Mouse (Mus musculus) MEL (cell line): ENCODE data around the gene Dennd2a. TPM values are rescaled to one million over a fixed set of nuclear protein-coding genes. Genes with fewer than 3 reads are reported as not detected.
A peak's percentile ranks its signal among the peaks of the same experiment; 100 is the strongest.

Experiments
- DNase-seq: peaks from one replicate; pipeline ENCODE4 v3.0.0; 2011; ENCODE audit warnings: low read depth, low spot score
- H3K27ac ChIP-seq: 2 replicates; pipeline ENCODE4 v1.5.1; 2012; ENCODE audit warnings: low read depth, mild to moderate bottlenecking, control low read depth, low read length, moderate library complexity; ENCODE audit not compliant: control insufficient read depth
- H3K27me3 ChIP-seq, 2 experiments: fragments of 150-350 bp in 1 of 2; sonication (generic) in 1 of 2; 2 replicates each; pipeline ENCODE4 v1.6.1; 2012; ENCODE audit warnings: low read length in 2 of 2, mild to moderate bottlenecking in 2 of 2, improper control_type of control experiment in 1 of 2, moderate library complexity in 1 of 2; ENCODE audit not compliant: insufficient read depth in 2 of 2, control insufficient read depth in 1 of 2
- H3K36me3 ChIP-seq, 2 experiments: 2 replicates each; pipeline ENCODE4 v1.6.1; 2012 to 2014; ENCODE audit warnings: low read length in 2 of 2, improper control_type of control experiment in 1 of 2, inconsistent platforms in 1 of 2, mild to moderate bottlenecking in 1 of 2; ENCODE audit not compliant: insufficient read depth in 2 of 2, control insufficient read depth in 1 of 2
- H3K4me1 ChIP-seq, 2 experiments: fragments of 150-350 bp in 1 of 2; sonication (generic) in 1 of 2; 2 replicates each; pipeline ENCODE4 v1.6.1; 2012; ENCODE audit warnings: low read length in 2 of 2, improper control_type of control experiment in 1 of 2, mild to moderate bottlenecking in 1 of 2; ENCODE audit not compliant: insufficient read depth in 2 of 2, control insufficient read depth in 1 of 2
- H3K4me3 ChIP-seq, 2 experiments: fragments of 150-350 bp in 1 of 2; sonication (generic) in 1 of 2; 2 replicates each; pipeline ENCODE4 v1.5.1; 2012; ENCODE audit warnings: low read depth in 2 of 2, low read length in 2 of 2, mild to moderate bottlenecking in 2 of 2, moderate library complexity in 2 of 2, control low read depth in 1 of 2, improper control_type of control experiment in 1 of 2; ENCODE audit not compliant: control insufficient read depth in 1 of 2, insufficient read depth in 1 of 2
- H3K79me2 ChIP-seq: 2 replicates; pipeline ENCODE4 v1.6.1; 2012; ENCODE audit warnings: mild to moderate bottlenecking, low read length, moderate library complexity; ENCODE audit not compliant: control insufficient read depth, poor library complexity, insufficient read depth
- H3K9ac ChIP-seq: 2 replicates; pipeline ENCODE4 v1.6.1; 2012; ENCODE audit warnings: low read depth, mild to moderate bottlenecking, control low read depth, low read length, moderate library complexity; ENCODE audit not compliant: control insufficient read depth, poor library complexity, severe bottlenecking
- H3K9me3 ChIP-seq: fragments of 150-350 bp; sonication (generic); replicated peaks from 2 replicates; pipeline ENCODE4 v1.6.1; 2012; ENCODE audit warnings: mild to moderate bottlenecking, low read length, improper control_type of control experiment, moderate library complexity; ENCODE audit not compliant: insufficient read depth
- CHD1 ChIP-seq: IDR thresholded peaks from 2 replicates; pipeline ENCODE4 v1.6.1; 2012; ENCODE audit warnings: low read depth, mild to moderate bottlenecking, inconsistent platforms, low read length, improper control_type of control experiment
- CHD2 ChIP-seq: IDR thresholded peaks from 2 replicates; pipeline ENCODE4 v1.6.1; 2011; ENCODE audit warnings: low read length, improper control_type of control experiment
- CTCF ChIP-seq, 3 experiments: IDR thresholded peaks in 2 of 3; conservative IDR thresholded peaks in 1 of 3; 2 replicates each; pipeline ENCODE4 v1.5.1; 2011 to 2012; ENCODE audit warnings: low read length in 3 of 3, low read depth in 2 of 3, mild to moderate bottlenecking in 2 of 3, improper control_type of control experiment in 1 of 3, inconsistent platforms in 1 of 3, mixed read lengths in 1 of 3, moderate library complexity in 1 of 3; ENCODE audit not compliant: control insufficient read depth in 1 of 3, insufficient read depth in 1 of 3, poor library complexity in 1 of 3, severe bottlenecking in 1 of 3
- E2F4 ChIP-seq: IDR thresholded peaks from 2 replicates; pipeline ENCODE4 v1.6.1; 2011; ENCODE audit warnings: low read depth, low read length, improper control_type of control experiment, borderline replicate concordance
- ELF1 ChIP-seq: IDR thresholded peaks from 2 replicates; pipeline ENCODE4 v1.6.1; 2014; ENCODE audit warnings: low read depth, mild to moderate bottlenecking, inconsistent platforms, low read length, improper control_type of control experiment, moderate library complexity
- GATA1 ChIP-seq: IDR thresholded peaks from 2 replicates; pipeline ENCODE4 v1.6.1; 2011; ENCODE audit warnings: low read depth, low read length, improper control_type of control experiment
- JUND ChIP-seq: IDR thresholded peaks from 2 replicates; pipeline ENCODE4 v1.6.1; 2011; ENCODE audit warnings: low read depth, mild to moderate bottlenecking, improper control_type of control experiment, low read length
- MAFK ChIP-seq: IDR thresholded peaks from 2 replicates; pipeline ENCODE4 v1.6.1; 2011; ENCODE audit warnings: low read depth, mild to moderate bottlenecking, low read length, improper control_type of control experiment, borderline replicate concordance
- MAX ChIP-seq: IDR thresholded peaks from 2 replicates; pipeline ENCODE4 v1.6.1; 2011; ENCODE audit warnings: low read length, improper control_type of control experiment
- MAZ ChIP-seq: IDR thresholded peaks from 2 replicates; pipeline ENCODE4 v1.6.1; 2012; ENCODE audit warnings: low read depth, mild to moderate bottlenecking, inconsistent platforms, low read length, improper control_type of control experiment
- MEF2A ChIP-seq: IDR thresholded peaks from 2 replicates; pipeline ENCODE4 v1.6.1; 2014; ENCODE audit warnings: low read depth, mild to moderate bottlenecking, inconsistent platforms, low read length, improper control_type of control experiment; ENCODE audit not compliant: poor library complexity, insufficient replicate concordance, severe bottlenecking; ENCODE audit errors: extremely low read depth
- MXI1 ChIP-seq: IDR thresholded peaks from 2 replicates; pipeline ENCODE4 v1.6.1; 2011; ENCODE audit warnings: mild to moderate bottlenecking, low read depth, low read length, improper control_type of control experiment
- MYC ChIP-seq: IDR thresholded peaks from 2 replicates; pipeline ENCODE4 v1.6.1; 2011; ENCODE audit warnings: low read depth, mild to moderate bottlenecking, low read length, improper control_type of control experiment, moderate library complexity
- NRF1 ChIP-seq: IDR thresholded peaks from 2 replicates; pipeline ENCODE4 v1.6.1; 2014; ENCODE audit warnings: low read depth, mild to moderate bottlenecking, inconsistent platforms, low read length, improper control_type of control experiment, moderate library complexity; ENCODE audit not compliant: poor library complexity, insufficient read depth, severe bottlenecking
- POLR2A ChIP-seq, 2 experiments: IDR thresholded peaks; 2 replicates each; pipeline ENCODE4 v1.6.1; 2011 to 2012; ENCODE audit warnings: low read length in 2 of 2, mild to moderate bottlenecking in 2 of 2, control low read depth in 1 of 2, improper control_type of control experiment in 1 of 2, low read depth in 1 of 2, moderate library complexity in 1 of 2; ENCODE audit not compliant: control insufficient read depth in 1 of 2, insufficient read depth in 1 of 2, poor library complexity in 1 of 2
- POLR2AphosphoS2 ChIP-seq: IDR thresholded peaks from 2 replicates; pipeline ENCODE4 v1.6.1; 2011; ENCODE audit warnings: low read length, improper control_type of control experiment
- RAD21 ChIP-seq: IDR thresholded peaks from 2 replicates; pipeline ENCODE4 v1.6.1; 2011; ENCODE audit warnings: mild to moderate bottlenecking, low read depth, low read length, improper control_type of control experiment
- RCOR1 ChIP-seq: IDR thresholded peaks from 2 replicates; pipeline ENCODE4 v1.6.1; 2012; ENCODE audit warnings: low read depth, mild to moderate bottlenecking, inconsistent platforms, low read length, improper control_type of control experiment
- SIN3A ChIP-seq: IDR thresholded peaks from 2 replicates; pipeline ENCODE4 v1.6.1; 2012; ENCODE audit warnings: low read length, improper control_type of control experiment, inconsistent platforms
- SMC3 ChIP-seq: IDR thresholded peaks from 2 replicates; pipeline ENCODE4 v1.6.1; 2011; ENCODE audit warnings: low read depth, low read length, improper control_type of control experiment
- TCF12 ChIP-seq: IDR thresholded peaks from 2 replicates; pipeline ENCODE4 v1.6.1; 2014; ENCODE audit warnings: low read depth, mild to moderate bottlenecking, inconsistent platforms, low read length, improper control_type of control experiment, moderate library complexity
- UBTF ChIP-seq: IDR thresholded peaks from 2 replicates; pipeline ENCODE4 v1.6.1; 2012; ENCODE audit warnings: low read depth, mild to moderate bottlenecking, inconsistent platforms, low read length, improper control_type of control experiment, moderate library complexity, borderline replicate concordance; ENCODE audit not compliant: insufficient read depth
- USF1 ChIP-seq: IDR thresholded peaks from 2 replicates; pipeline ENCODE4 v1.6.1; 2014; ENCODE audit warnings: low read depth, mild to moderate bottlenecking, inconsistent platforms, low read length, improper control_type of control experiment, moderate library complexity
- ZC3H11A ChIP-seq: IDR thresholded peaks from 2 replicates; pipeline ENCODE4 v1.6.1; 2012; ENCODE audit warnings: low read depth, mild to moderate bottlenecking, inconsistent platforms, low read length, improper control_type of control experiment
- ZKSCAN1 ChIP-seq: IDR thresholded peaks from 2 replicates; pipeline ENCODE4 v1.6.1; 2012; ENCODE audit warnings: low read depth, mild to moderate bottlenecking, inconsistent platforms, low read length, improper control_type of control experiment, moderate library complexity
- ZMIZ1 ChIP-seq: IDR thresholded peaks from 2 replicates; pipeline ENCODE4 v1.6.1; 2012; ENCODE audit warnings: low read depth, mild to moderate bottlenecking, inconsistent platforms, low read length, improper control_type of control experiment, moderate library complexity
- ZNF384 ChIP-seq: IDR thresholded peaks from 2 replicates; pipeline ENCODE4 v1.6.1; 2012; ENCODE audit warnings: low read depth, mild to moderate bottlenecking, inconsistent platforms, low read length, improper control_type of control experiment
- polyA plus RNA-seq, 2 experiments: library from polyadenylated mRNA; stranded (reverse) in 1 of 2; unstranded in 1 of 2; fragments of >175 nt in 1 of 2; fragments of >200 nt in 1 of 2; gene quantifications; 2 replicates each; pipeline versions ENCODE4 v1.2.1 to v1.2.4; 2012; ENCODE audit warnings: low replicate concordance in 2 of 2, low read depth in 1 of 2; ENCODE audit not compliant: insufficient read length in 2 of 2, insufficient read depth in 1 of 2, missing spikeins in 1 of 2
- total RNA-seq: library from RNA; depleted of rRNA; stranded (reverse); fragments of 300-350 nt; gene quantifications from 2 replicates; pipeline ENCODE4 v1.2.3, GENCODE M21; 2012

The Dennd2a gene
- total and polyA plus RNA-seq, 3 experiments: 0.15 TPM; not detected in 2

- Histone ChIP-seq H3K79me2 (no peaks in the 10 kb centered on the region), H3K27ac (no peak overlapping the region), H3K4me3 (no peak overlapping the region), H3K27me3 (no peaks in the 10 kb centered on the region), H3K9me3 (no peaks in the 10 kb centered on the region), H3K9ac (no peak overlapping the region), H3K4me1 (peaks cover 0 to 6% of the 10 kb centered on the region in 2 experiments; a peak in 2 of 4 replicates), H3K36me3 (peaks cover 0 to 3% of the 10 kb centered on the region in 2 experiments; a peak in 1 of 4 replicates)
- DNase-seq: no peak
- TF ChIP-seq ZKSCAN1 (no peak), MAZ (no peak), CHD1 (no peak), MXI1 (no peak), RCOR1 (no peak), ZNF384 (no peak), UBTF (no peak), MYC (no peak), JUND (no peak), ZMIZ1 (no peak), E2F4 (no peak), MAX (no peak), ZC3H11A (no peak), MAFK (no peak), MEF2A (no peak), SIN3A (no peak), USF1 (no peak), SMC3 (peak; percentile 24; the same call in 1 of the 2 replicates), TCF12 (no peak), CHD2 (no peak), NRF1 (no peak), POLR2AphosphoS2 (no peak), RAD21 (peak; percentile 5), POLR2A (IDR thresholded peaks at IDR 0.05; ENCODE audit: control insufficient read depth in 1 of 2, insufficient read depth in 1 of 2, low read depth in 1 of 2, low read length in 2 of 2, poor library complexity in 1 of 2) (no peak), ELF1 (no peak), CTCF (IDR thresholded peaks at IDR 0.05 in 2 of 3, conservative IDR thresholded peaks at IDR 0.05 in 1 of 3; ENCODE audit: control insufficient read depth in 1 of 3, insufficient read depth in 1 of 3, low read depth in 2 of 3, low read length in 3 of 3, poor library complexity in 1 of 3, severe bottlenecking in 1 of 3) (peak in 2 of 3 experiments; percentile 5 to 47; a peak in 2 of 6 replicates), GATA1 (no peak)
Measured at GRCm38 (mm10) chr6:39445801-39446572, 111.7 kb downstream of the Dennd2a start.
